Mouse (Mus musculus): ENCODE measurements around the gene Vps25. TPM values are rescaled to one million over a fixed set of nuclear protein-coding genes. Genes with fewer than 3 reads are reported as not detected.

Gene Vps25
- polyA plus RNA-seq (2015; fragmentation: Nextera tagmentation; extraction: Ambion mirVana): 129 and 133 TPM in 2 replicates

DNA sequence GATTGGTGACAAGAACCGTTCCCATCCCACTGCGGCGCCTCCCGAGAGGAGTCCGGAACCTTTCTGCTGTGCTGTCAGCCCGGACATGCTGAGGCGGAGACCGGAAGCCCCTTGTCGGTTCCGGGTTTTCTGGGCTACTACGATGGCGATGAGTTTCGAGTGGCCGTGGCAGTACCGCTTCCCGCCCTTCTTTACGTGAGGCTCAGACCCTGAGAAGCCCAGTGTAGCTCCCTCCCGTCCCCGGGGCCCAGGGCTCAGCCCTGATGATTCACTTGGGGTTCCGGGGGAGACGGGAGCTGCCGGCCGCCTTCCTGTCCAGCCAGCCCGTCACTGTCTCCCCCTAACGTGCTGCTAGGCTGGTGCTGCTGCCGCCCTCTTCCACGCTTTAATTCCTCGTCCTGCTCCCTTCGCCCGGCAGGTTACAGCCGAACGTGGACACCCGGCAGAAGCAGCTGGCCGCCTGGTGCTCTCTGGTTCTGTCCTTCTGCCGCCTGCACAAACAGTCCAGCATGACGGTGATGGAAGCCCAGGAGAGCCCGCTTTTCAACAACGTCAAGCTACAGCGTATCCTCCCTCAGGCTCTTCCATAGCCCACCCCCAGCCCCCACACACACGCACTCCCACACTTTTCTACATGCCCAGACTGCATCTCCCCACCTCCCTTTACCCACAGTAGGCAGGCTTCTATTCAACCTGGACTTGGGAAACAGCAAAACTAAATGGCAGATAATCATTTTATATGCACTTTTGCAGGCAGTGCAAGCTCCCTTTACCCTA is at the start of gene Vps25:
Gene Vps25, plus strand, starts transcription at position 95 of the 777 bp plus-strand sequence.

DNA sequence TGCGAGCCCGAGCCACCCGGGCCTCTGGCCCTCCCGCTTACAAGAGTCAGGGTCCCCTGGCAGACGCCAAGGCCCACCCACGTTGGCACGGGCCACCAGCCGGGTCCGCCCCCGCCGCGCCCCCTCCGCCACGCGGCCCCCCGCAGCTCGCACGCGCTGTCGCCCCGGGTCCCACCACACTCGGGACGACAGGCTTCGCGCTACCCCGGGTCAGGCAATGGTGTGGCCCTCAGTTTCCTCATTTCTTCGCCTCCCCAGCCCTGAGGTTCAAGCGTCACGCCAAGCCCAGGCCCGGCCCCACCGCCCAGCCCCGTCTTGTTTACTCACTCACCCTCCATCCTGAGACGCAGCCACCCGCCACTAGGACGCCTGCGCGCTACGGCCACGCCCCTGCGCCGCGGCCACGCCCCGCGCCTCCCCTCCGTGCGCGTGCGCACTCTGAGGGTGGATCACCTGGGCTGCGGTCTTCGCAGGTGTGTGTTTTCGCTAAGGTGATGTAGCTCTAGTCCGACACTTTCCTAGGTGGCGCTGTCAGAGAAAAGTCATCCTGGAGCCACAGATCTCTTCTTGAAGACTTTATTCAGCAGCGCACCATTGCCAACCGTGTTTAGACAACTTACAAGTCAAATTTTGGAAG is 27.3 kb upstream of the Vps25 start, which contains the start of gene Ezh1:
Gene Ezh1, minus strand, starts transcription at position 399 of the 637 bp plus-strand sequence.

DNA sequence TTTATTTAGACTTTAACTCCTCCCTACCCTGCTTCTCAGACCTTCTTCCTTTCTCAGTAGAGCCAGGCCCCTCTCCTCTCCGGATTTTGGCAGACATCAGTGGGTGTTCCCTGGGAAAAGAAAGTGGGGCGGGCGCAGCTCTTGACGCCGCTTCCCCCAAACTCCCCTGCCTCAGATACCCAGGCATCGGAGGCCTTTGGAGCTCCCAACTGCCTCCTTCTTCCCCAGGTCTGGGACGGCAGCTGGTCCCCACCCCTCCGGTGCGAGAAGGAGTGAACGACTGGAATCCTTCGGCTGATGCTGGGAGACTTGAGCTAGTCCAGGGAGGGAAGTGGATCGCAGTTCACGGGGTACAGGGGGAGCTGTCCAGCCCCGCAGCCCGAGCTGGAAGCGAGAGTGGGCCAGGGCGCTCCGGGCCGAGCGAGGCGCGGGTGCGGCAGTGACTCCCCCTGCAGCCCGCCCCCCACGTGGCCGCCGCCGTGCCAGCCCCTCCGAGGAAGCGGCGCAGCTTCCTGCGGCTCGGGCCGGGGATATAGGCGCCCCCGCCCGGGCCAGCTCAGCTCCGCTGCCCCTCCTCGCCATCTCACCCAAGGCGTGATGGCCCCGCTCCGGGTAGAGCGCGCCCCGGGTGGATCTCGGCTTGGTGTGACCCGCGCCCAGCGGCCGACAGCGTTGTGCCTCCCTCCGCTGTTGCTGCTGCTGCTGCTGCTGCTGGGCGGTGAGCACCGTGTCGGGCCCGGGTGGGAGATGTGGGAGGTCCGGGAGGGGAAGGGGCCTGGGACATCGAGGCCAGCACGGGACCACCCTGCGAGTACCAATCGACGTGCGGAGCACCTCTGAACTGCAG is 7.4 kb upstream of the Vps25 start, which contains the start of gene Ramp2:
Gene Ramp2, plus strand, starts transcription at position 174 of the 847 bp plus-strand sequence.

GRCm38 (mm10) chr11:101259948-101260825 is 6.7 kb downstream of the Vps25 start, which contains the start of gene Wnk4:
Gene Wnk4 (plus strand): TSS chr11:101260567.

GRCm38 (mm10) chr11:101278223-101279192 is 25.0 kb downstream of the Vps25 start, which contains the start of the genes Cntd1 and Coa3:
Gene Cntd1 (plus strand): TSS chr11:101279012.
Gene Coa3 (minus strand): TSS chr11:101279114.

GRCm38 (mm10) chr11:101302004-101302798 is 48.7 kb downstream of the Vps25 start, which contains the start of gene Becn1:
Gene Becn1 (minus strand): TSS chr11:101302286.

Other genes starting within 250 kb of the Vps25 start
- 156 and 176 TPM in 2 replicates for gene Atp6v0a1, start 244.3 kb upstream of the Vps25 start, polyA plus RNA-seq (2015; fragmentation: Nextera tagmentation; extraction: Ambion mirVana)
- 12.8 and 12.9 TPM in 2 replicates for gene Naglu, start 183.7 kb upstream of the Vps25 start, polyA plus RNA-seq (2015; fragmentation: Nextera tagmentation; extraction: Ambion mirVana)
- 0.18 and 0.28 TPM in 2 replicates for gene Hsd17b1, start 175.3 kb upstream of the Vps25 start, polyA plus RNA-seq (2015; fragmentation: Nextera tagmentation; extraction: Ambion mirVana)
- 30.7 and 32.2 TPM in 2 replicates for gene Coasy, start 171.1 kb upstream of the Vps25 start, polyA plus RNA-seq (2015; fragmentation: Nextera tagmentation; extraction: Ambion mirVana)
- 66.4 and 68.3 TPM in 2 replicates for gene Mlx, start 166.4 kb upstream of the Vps25 start, polyA plus RNA-seq (2015; fragmentation: Nextera tagmentation; extraction: Ambion mirVana)
- gene Psmc3ip, start 158.3 kb upstream of the Vps25 start, polyA plus RNA-seq (2015; fragmentation: Nextera tagmentation; extraction: Ambion mirVana): 11.4 and 15.9 TPM in 2 replicates
- 21.0 and 22.1 TPM in 2 replicates for gene Retreg3, start 133.8 kb upstream of the Vps25 start, polyA plus RNA-seq (2015; fragmentation: Nextera tagmentation; extraction: Ambion mirVana)
- gene Tubg1, start 133.8 kb upstream of the Vps25 start, polyA plus RNA-seq (2015; fragmentation: Nextera tagmentation; extraction: Ambion mirVana): 61.3 and 65.4 TPM in 2 replicates
- gene Tubg2, start 97.8 kb upstream of the Vps25 start, polyA plus RNA-seq (2015; fragmentation: Nextera tagmentation; extraction: Ambion mirVana): 62.5 and 67.4 TPM in 2 replicates
- gene Cntnap1, start 83.2 kb upstream of the Vps25 start, polyA plus RNA-seq (2015; fragmentation: Nextera tagmentation; extraction: Ambion mirVana): 13.6 and 14.3 TPM in 2 replicates
- 7.9 and 10.5 TPM in 2 replicates for gene Plekhh3, start 82.4 kb upstream of the Vps25 start, polyA plus RNA-seq (2015; fragmentation: Nextera tagmentation; extraction: Ambion mirVana)
- gene Ccr10, start 78.3 kb upstream of the Vps25 start, polyA plus RNA-seq (2015; fragmentation: Nextera tagmentation; extraction: Ambion mirVana): 0.56 and 1.0 TPM in 2 replicates
- 21.5 and 25.4 TPM in 2 replicates for gene Ezh1, start 27.2 kb upstream of the Vps25 start, polyA plus RNA-seq (2015; fragmentation: Nextera tagmentation; extraction: Ambion mirVana)
- gene Ramp2, start 7.7 kb upstream of the Vps25 start, polyA plus RNA-seq (2015; fragmentation: Nextera tagmentation; extraction: Ambion mirVana): 143 and 155 TPM in 2 replicates
- gene Wnk4, start 6.9 kb downstream of the Vps25 start, polyA plus RNA-seq (2015; fragmentation: Nextera tagmentation; extraction: Ambion mirVana): 5.9 and 6.4 TPM in 2 replicates
- gene Cntd1, start 25.3 kb downstream of the Vps25 start, polyA plus RNA-seq (2015; fragmentation: Nextera tagmentation; extraction: Ambion mirVana): 0.48 and 1.0 TPM in 2 replicates
- 229 and 252 TPM in 2 replicates for gene Coa3, start 25.4 kb downstream of the Vps25 start, polyA plus RNA-seq (2015; fragmentation: Nextera tagmentation; extraction: Ambion mirVana)
- gene Becn1, start 48.6 kb downstream of the Vps25 start, polyA plus RNA-seq (2015; fragmentation: Nextera tagmentation; extraction: Ambion mirVana): 131 and 140 TPM in 2 replicates
- gene Psme3, start 62.5 kb downstream of the Vps25 start, polyA plus RNA-seq (2015; fragmentation: Nextera tagmentation; extraction: Ambion mirVana): 80.5 and 81.0 TPM in 2 replicates
- 0.46 and 0.64 TPM in 2 replicates for gene Aoc2, start 71.4 kb downstream of the Vps25 start, polyA plus RNA-seq (2015; fragmentation: Nextera tagmentation; extraction: Ambion mirVana)
- gene Aoc3, start 76.9 kb downstream of the Vps25 start, polyA plus RNA-seq (2015; fragmentation: Nextera tagmentation; extraction: Ambion mirVana): 0.18 and 0.34 TPM in 2 replicates
- not detected in 2 replicates for gene G6pc, start 113.9 kb downstream of the Vps25 start, polyA plus RNA-seq (2015; fragmentation: Nextera tagmentation; extraction: Ambion mirVana)
- 84.4 and 90.0 TPM in 2 replicates for gene Aarsd1, start 163.9 kb downstream of the Vps25 start, polyA plus RNA-seq (2015; fragmentation: Nextera tagmentation; extraction: Ambion mirVana)
- gene Gm27029, start 171.1 kb downstream of the Vps25 start, polyA plus RNA-seq (2015; fragmentation: Nextera tagmentation; extraction: Ambion mirVana): 5.1 and 6.6 TPM in 2 replicates
- 22.4 and 24.5 TPM in 2 replicates for gene Rundc1, start 171.4 kb downstream of the Vps25 start, polyA plus RNA-seq (2015; fragmentation: Nextera tagmentation; extraction: Ambion mirVana)
- gene Ptges3l, start 171.6 kb downstream of the Vps25 start, polyA plus RNA-seq (2015; fragmentation: Nextera tagmentation; extraction: Ambion mirVana): 4.1 and 4.5 TPM in 2 replicates
- gene Rpl27, start 188.6 kb downstream of the Vps25 start, polyA plus RNA-seq (2015; fragmentation: Nextera tagmentation; extraction: Ambion mirVana): 246 and 275 TPM in 2 replicates
- gene Ifi35, start 194.7 kb downstream of the Vps25 start, polyA plus RNA-seq (2015; fragmentation: Nextera tagmentation; extraction: Ambion mirVana): 6.7 and 8.5 TPM in 2 replicates
- 163 and 168 TPM in 2 replicates for gene Rnd2, start 211.3 kb downstream of the Vps25 start, polyA plus RNA-seq (2015; fragmentation: Nextera tagmentation; extraction: Ambion mirVana)
- 103 and 115 TPM in 2 replicates for gene Vat1, start 212.5 kb downstream of the Vps25 start, polyA plus RNA-seq (2015; fragmentation: Nextera tagmentation; extraction: Ambion mirVana)